Mouse (Mus musculus) CH12.LX (cell line): ENCODE data around the gene Lrrc73.

Source experiments
- CHD1 ChIP-seq: IDR thresholded peaks from 2 replicates; pipeline ENCODE4 v1.6.1; 2012; ENCODE audit warnings: low read depth, low read length, improper control_type of control experiment, inconsistent platforms
- CHD2 ChIP-seq: IDR thresholded peaks from 2 replicates; pipeline ENCODE4 v1.6.1; 2011; ENCODE audit warnings: low read length, improper control_type of control experiment
- CTCF ChIP-seq, 2 experiments: IDR thresholded peaks in 1 of 2; conservative IDR thresholded peaks in 1 of 2; 2 replicates each; pipeline ENCODE4 v1.5.1; 2011 to 2012; ENCODE audit warnings: low read depth in 2 of 2, low read length in 2 of 2, improper control_type of control experiment in 1 of 2, inconsistent platforms in 1 of 2, mild to moderate bottlenecking in 1 of 2, moderate library complexity in 1 of 2
- E2F4 ChIP-seq: IDR thresholded peaks from 2 replicates; pipeline ENCODE4 v1.6.1; 2011; ENCODE audit warnings: low read depth, low read length, improper control_type of control experiment; ENCODE audit not compliant: insufficient replicate concordance
- EP300 ChIP-seq: IDR thresholded peaks from 2 replicates; pipeline ENCODE4 v1.6.1; 2011; ENCODE audit warnings: low read length, improper control_type of control experiment
- JUN ChIP-seq: IDR thresholded peaks from 2 replicates; pipeline ENCODE4 v1.6.1; 2011; ENCODE audit warnings: low read depth, mild to moderate bottlenecking, low read length, improper control_type of control experiment, moderate library complexity; ENCODE audit not compliant: insufficient read depth
- KAT2A ChIP-seq: IDR thresholded peaks from 2 replicates; pipeline ENCODE4 v1.6.1; 2012; ENCODE audit warnings: low read length, improper control_type of control experiment, inconsistent platforms; ENCODE audit not compliant: insufficient replicate concordance
- MAFK ChIP-seq: IDR thresholded peaks from 2 replicates; pipeline ENCODE4 v1.6.1; 2011; ENCODE audit warnings: low read length, improper control_type of control experiment; ENCODE audit not compliant: insufficient replicate concordance
- MAZ ChIP-seq: IDR thresholded peaks from 2 replicates; pipeline ENCODE4 v1.6.1; 2012; ENCODE audit warnings: low read depth, mild to moderate bottlenecking, inconsistent platforms, low read length, improper control_type of control experiment, moderate library complexity
- NELFE ChIP-seq: IDR thresholded peaks from 2 replicates; pipeline ENCODE4 v1.6.1; 2011; ENCODE audit warnings: low read depth, low read length, improper control_type of control experiment
- PAX5 ChIP-seq: IDR thresholded peaks from 2 replicates; pipeline ENCODE4 v1.6.1; 2012; ENCODE audit warnings: low read length, inconsistent platforms, mixed read lengths
- POLR2A ChIP-seq: IDR thresholded peaks from 2 replicates; pipeline ENCODE4 v1.6.1; 2011; ENCODE audit warnings: low read depth, mild to moderate bottlenecking, improper control_type of control experiment, low read length
- USF2 ChIP-seq: conservative IDR thresholded peaks from 2 replicates; pipeline ENCODE4 v1.6.1; 2011; ENCODE audit warnings: low read depth, low read length, improper control_type of control experiment
- ZNF384 ChIP-seq: IDR thresholded peaks from 2 replicates; pipeline ENCODE4 v1.6.1; 2012; ENCODE audit warnings: low read depth, low read length, improper control_type of control experiment, inconsistent platforms

GRCm38 (mm10) chr17:46244579-46244978 lies 8.8 kb upstream of the Lrrc73 start:
- TF ChIP-seq USF2 (no peak), MAZ (no peak), CTCF (conservative IDR thresholded peaks at IDR 0.05 in 1 of 2, IDR thresholded peaks at IDR 0.05 in 1 of 2; ENCODE audit: low read depth in 2 of 2, low read length in 2 of 2) (no peak), PAX5 (no peak), POLR2A (no peak; the same call in 1 of the 2 replicates), NELFE (no peak), EP300 (no peak), CHD1 (no peak), JUN (no peak), ZNF384 (no peak), E2F4 (no peak), KAT2A (no peak), CHD2 (no peak), MAFK (no peak)
